Mouse (Mus musculus): ENCODE measurements around the gene Arhgef38. TPM values are rescaled to one million over a fixed set of nuclear protein-coding genes. Genes with fewer than 3 reads are reported as not detected.

Gene Arhgef38
- polyA plus RNA-seq, 1 experiment from 2014 or later = 0.13 TPM

- H3K4me2 ChIP-seq (ENCODE audit: low read depth, low read length) = no peak overlapping the region
- no peak overlapping the region for H3K4me3 ChIP-seq (ENCODE audit: low read length)
- H3K36me3 ChIP-seq (ENCODE audit: control insufficient read depth, insufficient read depth) = peaks cover 18% of the 10 kb centered on the region
- no peaks in the 10 kb centered on the region for H3K9me3 ChIP-seq (replicated peaks; ENCODE audit: control insufficient read depth, low read length)
- ATAC-seq (replicated peaks; ENCODE audit: extremely low read depth, insufficient read depth, low FRiP score) = no peak
- no peaks in the 10 kb centered on the region for H3K4me1 ChIP-seq (ENCODE audit: control insufficient read depth, insufficient read depth, low read length)
- no peaks in the 10 kb centered on the region for H3K27me3 ChIP-seq (ENCODE audit: control insufficient read depth, insufficient read depth, low read length)
- 23% methylated on average over 2 of the region's 2 CpGs for WGBS
- H3K9ac ChIP-seq (ENCODE audit: low read length) = no peak overlapping the region
- no peak overlapping the region for H3K27ac ChIP-seq (ENCODE audit: low read length)
Observed at GRCm38 (mm10) chr3:133111741-133112140, 123.0 kb downstream of the Arhgef38 start.

GRCm38 (mm10) chr3:133109844-133110243, 124.9 kb downstream of the Arhgef38 start:
- 81% methylated on average over 4 of the region's 4 CpGs for WGBS

GRCm38 (mm10) chr3:133108731-133109130, 126.0 kb downstream of the Arhgef38 start:
- 91% methylated on average over 4 of the region's 4 CpGs for WGBS
- Histone ChIP-seq H3K4me2 (ENCODE audit: low read depth, low read length) (no peak overlapping the region), H3K36me3 (ENCODE audit: control insufficient read depth, insufficient read depth) (peaks cover 30% of the 10 kb centered on the region), H3K4me3 (ENCODE audit: low read length) (no peak overlapping the region), H3K9ac (ENCODE audit: low read length) (no peak overlapping the region), H3K4me1 (ENCODE audit: control insufficient read depth, insufficient read depth, low read length) (no peaks in the 10 kb centered on the region), H3K27me3 (ENCODE audit: control insufficient read depth, insufficient read depth, low read length) (no peaks in the 10 kb centered on the region), H3K27ac (ENCODE audit: low read length) (no peak overlapping the region), H3K9me3 (replicated peaks; ENCODE audit: control insufficient read depth, low read length) (no peaks in the 10 kb centered on the region)
- ATAC-seq (replicated peaks; ENCODE audit: extremely low read depth, insufficient read depth, low FRiP score) = no peak

More at GRCm38 (mm10) chr3:133109844-133110243, 124.9 kb downstream of the Arhgef38 start:
- no peak overlapping the region for H3K9ac ChIP-seq (ENCODE audit: low read length)
- no peaks in the 10 kb centered on the region for H3K4me1 ChIP-seq (ENCODE audit: control insufficient read depth, insufficient read depth, low read length)
- ATAC-seq (replicated peaks; ENCODE audit: extremely low read depth, insufficient read depth, low FRiP score) = no peak
- H3K27me3 ChIP-seq (ENCODE audit: control insufficient read depth, insufficient read depth, low read length) = no peaks in the 10 kb centered on the region
- H3K27ac ChIP-seq (ENCODE audit: low read length) = no peak overlapping the region
- H3K36me3 ChIP-seq (ENCODE audit: control insufficient read depth, insufficient read depth) = peaks cover 27% of the 10 kb centered on the region
- no peaks in the 10 kb centered on the region for H3K9me3 ChIP-seq (replicated peaks; ENCODE audit: control insufficient read depth, low read length)
- H3K4me2 ChIP-seq (ENCODE audit: low read depth, low read length) = no peak overlapping the region
- no peak overlapping the region for H3K4me3 ChIP-seq (ENCODE audit: low read length)

- H3K9me3 ChIP-seq (replicated peaks; ENCODE audit: control insufficient read depth, low read length) = no peaks in the 10 kb centered on the region
- WGBS = 86% methylated on average over 3 of the region's 3 CpGs
- H3K36me3 ChIP-seq (ENCODE audit: control insufficient read depth, insufficient read depth) = peaks cover 45% of the 10 kb centered on the region
- H3K4me3 ChIP-seq (ENCODE audit: low read length) = no peak overlapping the region
- no peak overlapping the region for H3K9ac ChIP-seq (ENCODE audit: low read length)
- no peak overlapping the region for H3K4me2 ChIP-seq (ENCODE audit: low read depth, low read length)
- no peak overlapping the region for H3K27ac ChIP-seq (ENCODE audit: low read length)
- H3K27me3 ChIP-seq (ENCODE audit: control insufficient read depth, insufficient read depth, low read length) = no peaks in the 10 kb centered on the region
- no peak for ATAC-seq (replicated peaks; ENCODE audit: extremely low read depth, insufficient read depth, low FRiP score)
- H3K4me1 ChIP-seq (ENCODE audit: control insufficient read depth, insufficient read depth, low read length) = no peaks in the 10 kb centered on the region
Observed at GRCm38 (mm10) chr3:133104436-133104835, 130.3 kb downstream of the Arhgef38 start.

- Histone ChIP-seq H3K36me3 (ENCODE audit: control insufficient read depth, insufficient read depth) (peaks cover 44% of the 10 kb centered on the region), H3K4me1 (ENCODE audit: control insufficient read depth, insufficient read depth, low read length) (no peaks in the 10 kb centered on the region), H3K27ac (ENCODE audit: low read length) (no peak overlapping the region), H3K4me3 (ENCODE audit: low read length) (no peak overlapping the region), H3K9me3 (replicated peaks; ENCODE audit: control insufficient read depth, low read length) (no peaks in the 10 kb centered on the region), H3K27me3 (ENCODE audit: control insufficient read depth, insufficient read depth, low read length) (no peaks in the 10 kb centered on the region), H3K4me2 (ENCODE audit: low read depth, low read length) (no peak overlapping the region), H3K9ac (ENCODE audit: low read length) (no peak overlapping the region)
- no peak for ATAC-seq (replicated peaks; ENCODE audit: extremely low read depth, insufficient read depth, low FRiP score)
- 85% methylated on average over 3 of the region's 3 CpGs for WGBS
Observed at GRCm38 (mm10) chr3:133103768-133104167, 131.0 kb downstream of the Arhgef38 start.

GRCm38 (mm10) chr3:133098909-133099308, 135.8 kb downstream of the Arhgef38 start:
- no peak overlapping the region for H3K4me2 ChIP-seq (ENCODE audit: low read depth, low read length)
- no peak for ATAC-seq (replicated peaks; ENCODE audit: extremely low read depth, insufficient read depth, low FRiP score)
- no peak overlapping the region for H3K4me3 ChIP-seq (ENCODE audit: low read length)
- no peaks in the 10 kb centered on the region for H3K27me3 ChIP-seq (ENCODE audit: control insufficient read depth, insufficient read depth, low read length)
- 90% methylated on average over 2 of the region's 2 CpGs for whole genome bisulfite sequencing
- no peak overlapping the region for H3K27ac ChIP-seq (ENCODE audit: low read length)
- H3K4me1 ChIP-seq (ENCODE audit: control insufficient read depth, insufficient read depth, low read length) = no peaks in the 10 kb centered on the region
- no peaks in the 10 kb centered on the region for H3K9me3 ChIP-seq (replicated peaks; ENCODE audit: control insufficient read depth, low read length)
- no peak overlapping the region for H3K9ac ChIP-seq (ENCODE audit: low read length)
- peaks cover 28% of the 10 kb centered on the region for H3K36me3 ChIP-seq (ENCODE audit: control insufficient read depth, insufficient read depth)

GRCm38 (mm10) chr3:133098336-133098735, 136.4 kb downstream of the Arhgef38 start:
- Histone ChIP-seq H3K4me1 (ENCODE audit: control insufficient read depth, insufficient read depth, low read length) (no peaks in the 10 kb centered on the region), H3K27me3 (ENCODE audit: control insufficient read depth, insufficient read depth, low read length) (no peaks in the 10 kb centered on the region), H3K27ac (ENCODE audit: low read length) (no peak overlapping the region), H3K36me3 (ENCODE audit: control insufficient read depth, insufficient read depth) (peaks cover 23% of the 10 kb centered on the region), H3K9me3 (replicated peaks; ENCODE audit: control insufficient read depth, low read length) (no peaks in the 10 kb centered on the region), H3K9ac (ENCODE audit: low read length) (no peak overlapping the region), H3K4me2 (ENCODE audit: low read depth, low read length) (no peak overlapping the region), H3K4me3 (ENCODE audit: low read length) (no peak overlapping the region)
- WGBS = 90% methylated on average over 4 of the region's 4 CpGs
- no peak for ATAC-seq (replicated peaks; ENCODE audit: extremely low read depth, insufficient read depth, low FRiP score)

GRCm38 (mm10) chr3:133097936-133098335, 136.8 kb downstream of the Arhgef38 start:
- H3K36me3 ChIP-seq (ENCODE audit: control insufficient read depth, insufficient read depth) = peaks cover 23% of the 10 kb centered on the region
- H3K4me3 ChIP-seq (ENCODE audit: low read length) = no peak overlapping the region
- no peaks in the 10 kb centered on the region for H3K9me3 ChIP-seq (replicated peaks; ENCODE audit: control insufficient read depth, low read length)
- no peaks in the 10 kb centered on the region for H3K27me3 ChIP-seq (ENCODE audit: control insufficient read depth, insufficient read depth, low read length)
- H3K27ac ChIP-seq (ENCODE audit: low read length) = no peak overlapping the region
- 93% methylated on average over 6 of the region's 6 CpGs for WGBS
- peaks cover 2% of the 10 kb centered on the region; the same call in 1 of the 2 replicates for H3K4me1 ChIP-seq (ENCODE audit: control insufficient read depth, insufficient read depth, low read length)
- no peak overlapping the region for H3K4me2 ChIP-seq (ENCODE audit: low read depth, low read length)
- no peak overlapping the region for H3K9ac ChIP-seq (ENCODE audit: low read length)
- no peak for ATAC-seq (replicated peaks; ENCODE audit: extremely low read depth, insufficient read depth, low FRiP score)

GRCm38 (mm10) chr3:133094305-133094704, 140.4 kb downstream of the Arhgef38 start:
- WGBS = 34% methylated on average over 1 of the region's 1 CpGs
- no peak for ATAC-seq (replicated peaks; ENCODE audit: extremely low read depth, insufficient read depth, low FRiP score)
- Histone ChIP-seq H3K27me3 (ENCODE audit: control insufficient read depth, insufficient read depth, low read length) (no peaks in the 10 kb centered on the region), H3K4me3 (ENCODE audit: low read length) (no peak overlapping the region), H3K9me3 (replicated peaks; ENCODE audit: control insufficient read depth, low read length) (no peaks in the 10 kb centered on the region), H3K36me3 (ENCODE audit: control insufficient read depth, insufficient read depth) (peaks cover 9% of the 10 kb centered on the region), H3K4me1 (ENCODE audit: control insufficient read depth, insufficient read depth, low read length) (peaks cover 12% of the 10 kb centered on the region), H3K4me2 (ENCODE audit: low read depth, low read length) (no peak overlapping the region), H3K27ac (ENCODE audit: low read length) (no peak overlapping the region), H3K9ac (ENCODE audit: low read length) (no peak overlapping the region)
